Mouse (Mus musculus): ENCODE data around the gene Tmem18. TPM values are rescaled to one million over a fixed set of nuclear protein-coding genes. Genes with fewer than 3 reads are reported as not detected.

The Tmem18 gene
- polyA plus RNA-seq (2014; fragmentation: Illumina TruSeq; extraction: RNeasy Lipid Tissue Mini Kit (QIAGEN cat#74804); ENCODE audit: low read depth, low replicate concordance): 15.5 TPM

GRCm38 (mm10) chr12:30584356-30584740 lies at the start of gene Tmem18:
Gene Tmem18 (plus strand): TSS chr12:30584426.

Other genes starting within 250 kb of the Tmem18 start
- 8.3 TPM for gene Sntg2, start 211.1 kb upstream of the Tmem18 start, polyA plus RNA-seq (2014; fragmentation: Illumina TruSeq; extraction: RNeasy Lipid Tissue Mini Kit (QIAGEN cat#74804); ENCODE audit: low read depth, low replicate concordance)